Mouse (Mus musculus) forebrain, embryonic 12.5 days (tissue): ENCODE measurements around the gene Kif26a. TPM values are rescaled to one million over a fixed set of nuclear protein-coding genes. Genes with fewer than 3 reads are reported as not detected.

Experiments
- ATAC-seq: fragments of 200-750 bp; cut with Nextera tagmentation; 2 replicates; pipeline ENCODE4 v1.8.0; 2017; ENCODE audit warnings: moderate TSS enrichment; ENCODE audit not compliant: low FRiP score
- H3K27ac ChIP-seq: fragments of 300-500 bp; sonication (generic); 2 replicates; pipeline ENCODE4 v1.5.1; 2016; ENCODE audit warnings: mild to moderate bottlenecking
- H3K27me3 ChIP-seq: fragments of 300-500 bp; sonication (generic); 2 replicates; pipeline ENCODE4 v1.6.1; 2016; ENCODE audit warnings: mild to moderate bottlenecking
- H3K36me3 ChIP-seq: fragments of 300-500 bp; sonication (generic); replicated peaks from 2 replicates; pipeline ENCODE4 v1.6.1; 2016; ENCODE audit warnings: mild to moderate bottlenecking
- H3K4me1 ChIP-seq: fragments of 300-500 bp; sonication (generic); 2 replicates; pipeline ENCODE4 v1.6.1; 2016
- H3K4me2 ChIP-seq: fragments of 300-500 bp; sonication (generic); 2 replicates; pipeline ENCODE4 v1.6.1; 2016; ENCODE audit warnings: mild to moderate bottlenecking, moderate library complexity
- H3K4me3 ChIP-seq: fragments of 300-500 bp; sonication (generic); replicated peaks from 2 replicates; pipeline ENCODE4 v1.5.1; 2016; ENCODE audit warnings: mild to moderate bottlenecking
- H3K9ac ChIP-seq: fragments of 300-500 bp; sonication (generic); 2 replicates; pipeline ENCODE4 v1.6.1; 2016; ENCODE audit warnings: mild to moderate bottlenecking
- H3K9me3 ChIP-seq: fragments of 300-500 bp; sonication (generic); 2 replicates; pipeline ENCODE4 v1.6.1; 2016
- whole genome bisulfite sequencing: fragments of 180-500 bp; shearing (Covaris S2); methylation state at CpG from one replicate; pipeline ENCODE4 v1.1.7; 2016; 5-methylcytosine and 5-hydroxymethylcytosine counted together
- polyA plus RNA-seq: library from polyadenylated mRNA; unstranded; fragments of >200 nt; fragmentation: Nextera tagmentation; extraction: Ambion mirVana; gene quantifications from 2 replicates; pipeline ENCODE4 v1.2.1, GENCODE M21; 2016

Gene Kif26a
- polyA plus RNA-seq, 1 experiment from 2014 or later = 11.8 TPM

- H3K4me1 ChIP-seq = peaks cover 12% of the 10 kb centered on the region
- H3K27me3 ChIP-seq = no peaks in the 10 kb centered on the region
- H3K4me3 ChIP-seq = no peak overlapping the region
- H3K9ac ChIP-seq = no peak overlapping the region
- no peak for ATAC-seq
- no peak overlapping the region for H3K27ac ChIP-seq
- peaks cover 84% of the 10 kb centered on the region for H3K36me3 ChIP-seq
- 94% methylated on average over 19 of the region's 19 CpGs for WGBS
- 0 out of 2 replicates have a peak, but pooled peaks cover 3% of the 10 kb centered on the region for H3K9me3 ChIP-seq
- H3K4me2 ChIP-seq = no peak overlapping the region
These were observed 31.7 kb downstream of the Kif26a start for GRCm38 (mm10) chr12:112177679-112178078.

GRCm38 (mm10) chr12:112179687-112180086, 33.7 kb downstream of the Kif26a start:
- Histone ChIP-seq H3K9ac (no peak overlapping the region), H3K27ac (no peak overlapping the region), H3K4me2 (no peak overlapping the region), H3K4me3 (no peak overlapping the region), H3K9me3 (0 out of 2 replicates have a peak, but pooled peaks cover 3% of the 10 kb centered on the region), H3K4me1 (peaks cover 29% of the 10 kb centered on the region), H3K27me3 (no peaks in the 10 kb centered on the region), H3K36me3 (peaks cover 64% of the 10 kb centered on the region)
- 90% methylated on average over 13 of the region's 13 CpGs for WGBS
- no peak for ATAC-seq

- 34% methylated on average over 7 of the region's 7 CpGs for WGBS
These were observed 36.1 kb downstream of the Kif26a start for GRCm38 (mm10) chr12:112181921-112182608.

GRCm38 (mm10) chr12:112182609-112182955, 36.6 kb downstream of the Kif26a start:
- Histone ChIP-seq H3K4me2 (no peak overlapping the region), H3K9me3 (0 out of 2 replicates have a peak, but pooled peaks cover 3% of the 10 kb centered on the region), H3K9ac (no peak overlapping the region), H3K4me3 (no peak overlapping the region), H3K27ac (peak overlapping the region; percentile 38; the same call in 1 of the 2 replicates), H3K4me1 (peaks cover 31% of the 10 kb centered on the region), H3K27me3 (no peaks in the 10 kb centered on the region), H3K36me3 (peaks cover 35% of the 10 kb centered on the region)
- WGBS = 36% methylated on average over 7 of the region's 7 CpGs
- no peak for ATAC-seq

More at GRCm38 (mm10) chr12:112181921-112182608, 36.1 kb downstream of the Kif26a start:
- Histone ChIP-seq H3K9me3 (0 out of 2 replicates have a peak, but pooled peaks cover 3% of the 10 kb centered on the region), H3K4me1 (peaks cover 31% of the 10 kb centered on the region), H3K36me3 (peaks cover 40% of the 10 kb centered on the region), H3K9ac (no peak overlapping the region), H3K27ac (peak overlapping the region; percentile 38; the same call in 1 of the 2 replicates), H3K4me2 (no peak overlapping the region), H3K4me3 (no peak overlapping the region), H3K27me3 (no peaks in the 10 kb centered on the region)
- ATAC-seq = peak; percentile 47; the same call in 1 of the 2 replicates

GRCm38 (mm10) chr12:112183675-112184074, 37.7 kb downstream of the Kif26a start:
- no peaks in the 10 kb centered on the region for H3K27me3 ChIP-seq
- peaks cover 31% of the 10 kb centered on the region for H3K4me1 ChIP-seq
- H3K9me3 ChIP-seq = no peaks in the 10 kb centered on the region
- H3K36me3 ChIP-seq = peaks cover 24% of the 10 kb centered on the region
- H3K4me2 ChIP-seq = no peak overlapping the region
- H3K9ac ChIP-seq = no peak overlapping the region
- H3K27ac ChIP-seq = peak overlapping the region; percentile 56
- H3K4me3 ChIP-seq = no peak overlapping the region
- 65% methylated on average over 6 of the region's 6 CpGs for WGBS
- no peak for ATAC-seq

- no peaks in the 10 kb centered on the region for H3K27me3 ChIP-seq
- peaks cover 17% of the 10 kb centered on the region for H3K36me3 ChIP-seq
- no peak overlapping the region for H3K4me3 ChIP-seq
- no peak for ATAC-seq
- H3K4me1 ChIP-seq = peaks cover 31% of the 10 kb centered on the region
- no peak overlapping the region for H3K9ac ChIP-seq
- H3K27ac ChIP-seq = peak overlapping the region; percentile 59
- H3K9me3 ChIP-seq = no peaks in the 10 kb centered on the region
- no peak overlapping the region for H3K4me2 ChIP-seq
- 44% methylated on average over 3 of the region's 3 CpGs for WGBS
These were observed 38.4 kb downstream of the Kif26a start for GRCm38 (mm10) chr12:112184390-112184789.

GRCm38 (mm10) chr12:112186899-112187298, 40.9 kb downstream of the Kif26a start:
- Histone ChIP-seq H3K9ac (no peak overlapping the region), H3K36me3 (no peaks in the 10 kb centered on the region), H3K4me1 (peaks cover 32% of the 10 kb centered on the region), H3K9me3 (no peaks in the 10 kb centered on the region), H3K4me2 (no peak overlapping the region), H3K4me3 (no peak overlapping the region), H3K27me3 (no peaks in the 10 kb centered on the region), H3K27ac (no peak overlapping the region)
- ATAC-seq = no peak
- WGBS = 87% methylated on average over 6 of the region's 6 CpGs

GRCm38 (mm10) chr12:112191753-112192152, 45.7 kb downstream of the Kif26a start:
- Histone ChIP-seq H3K9ac (no peak overlapping the region), H3K36me3 (no peaks in the 10 kb centered on the region), H3K4me3 (no peak overlapping the region), H3K4me2 (no peak overlapping the region), H3K4me1 (peaks cover 21% of the 10 kb centered on the region), H3K9me3 (no peaks in the 10 kb centered on the region), H3K27me3 (no peaks in the 10 kb centered on the region), H3K27ac (no peak overlapping the region)
- no peak for ATAC-seq
- WGBS = 55% methylated on average over 6 of the region's 6 CpGs

GRCm38 (mm10) chr12:112195019-112195418, 49.0 kb downstream of the Kif26a start:
- H3K9ac ChIP-seq = peak overlapping the region; percentile 41; the same call in 1 of the 2 replicates
- no peak overlapping the region for H3K4me3 ChIP-seq

GRCm38 (mm10) chr12:112196562-112196961, 50.6 kb downstream of the Kif26a start:
- H3K4me2 ChIP-seq = no peak overlapping the region
- no peak overlapping the region for H3K4me3 ChIP-seq
- H3K9ac ChIP-seq = no peak overlapping the region
- H3K27ac ChIP-seq = no peak overlapping the region
- no peak for ATAC-seq
- no peaks in the 10 kb centered on the region for H3K36me3 ChIP-seq
- H3K4me1 ChIP-seq = peaks cover 29% of the 10 kb centered on the region
- 0 out of 2 replicates have a peak, but pooled peaks cover 2% of the 10 kb centered on the region for H3K27me3 ChIP-seq
- no peaks in the 10 kb centered on the region for H3K9me3 ChIP-seq
- WGBS = 88% methylated on average over 10 of the region's 10 CpGs

More at GRCm38 (mm10) chr12:112195019-112195418, 49.0 kb downstream of the Kif26a start:
- H3K4me2 ChIP-seq = peak overlapping the region; percentile 33
- no peaks in the 10 kb centered on the region for H3K27me3 ChIP-seq
- WGBS = 4% methylated on average over 13 of the region's 13 CpGs
- no peaks in the 10 kb centered on the region for H3K36me3 ChIP-seq
- no peaks in the 10 kb centered on the region for H3K9me3 ChIP-seq
- peaks cover 31% of the 10 kb centered on the region for H3K4me1 ChIP-seq
- peak overlapping the region; percentile 59; the same call in 1 of the 2 replicates for H3K27ac ChIP-seq
- ATAC-seq = peak; percentile 39; the same call in 1 of the 2 replicates

GRCm38 (mm10) chr12:112199363-112199762, 53.4 kb downstream of the Kif26a start:
- H3K27ac ChIP-seq = no peak overlapping the region
- no peaks in the 10 kb centered on the region for H3K36me3 ChIP-seq
- H3K9ac ChIP-seq = no peak overlapping the region
- no peak for ATAC-seq
- no peak overlapping the region for H3K4me3 ChIP-seq
- H3K9me3 ChIP-seq = no peaks in the 10 kb centered on the region
- peaks cover 26% of the 10 kb centered on the region for H3K4me1 ChIP-seq
- 42% methylated on average over 3 of the region's 3 CpGs for WGBS
- 0 out of 2 replicates have a peak, but pooled peaks cover 2% of the 10 kb centered on the region for H3K27me3 ChIP-seq
- no peak overlapping the region for H3K4me2 ChIP-seq

GRCm38 (mm10) chr12:112200045-112200444, 54.0 kb downstream of the Kif26a start:
- peak; percentile 33; the same call in 1 of the 2 replicates for ATAC-seq
- Histone ChIP-seq H3K4me3 (no peak overlapping the region), H3K9me3 (no peaks in the 10 kb centered on the region), H3K4me1 (peaks cover 20% of the 10 kb centered on the region), H3K27me3 (0 out of 2 replicates have a peak, but pooled peaks cover 2% of the 10 kb centered on the region), H3K9ac (no peak overlapping the region), H3K36me3 (no peaks in the 10 kb centered on the region), H3K27ac (no peak overlapping the region), H3K4me2 (no peak overlapping the region)
- WGBS = 73% methylated on average over 2 of the region's 2 CpGs
